Mouse (Mus musculus) limb, embryonic 14.5 days (tissue): Measurements from ENCODE around the gene Mcm6. TPM values are rescaled to one million over a fixed set of nuclear protein-coding genes. Genes with fewer than 3 reads are reported as not detected.

Experiments
- ATAC-seq: fragments of 200-750 bp; cut with Nextera tagmentation; 2 replicates; pipeline ENCODE4 v1.8.0; 2017; ENCODE audit warnings: low read depth, moderate number of reproducible peaks, moderate TSS enrichment; ENCODE audit not compliant: low FRiP score
- DNase-seq: peaks from one replicate; pipeline ENCODE4 v3.0.0-alpha.2; 2015; ENCODE audit warnings: low spot score
- H3K27ac ChIP-seq: fragments of 300-500 bp; sonication (generic); replicated peaks from 2 replicates; pipeline ENCODE4 v1.5.1; 2014; ENCODE audit warnings: low read depth, mild to moderate bottlenecking, low read length, moderate library complexity, mixed read lengths
- H3K27me3 ChIP-seq: fragments of 300-500 bp; sonication (generic); 2 replicates; pipeline ENCODE4 v1.6.1; 2014; ENCODE audit warnings: low read length, mixed read lengths; ENCODE audit not compliant: control insufficient read depth, insufficient read depth
- H3K36me3 ChIP-seq: fragments of 300-500 bp; sonication (generic); 2 replicates; pipeline ENCODE4 v1.6.1; 2014; ENCODE audit warnings: mild to moderate bottlenecking, low read length, moderate library complexity, mixed read lengths; ENCODE audit not compliant: control insufficient read depth, insufficient read depth
- H3K4me1 ChIP-seq: fragments of 300-500 bp; sonication (generic); 2 replicates; pipeline ENCODE4 v1.6.1; 2014; ENCODE audit warnings: antibody characterized with exemption, low read length, mixed read lengths; ENCODE audit not compliant: control insufficient read depth, insufficient read depth
- H3K4me2 ChIP-seq: fragments of 300-500 bp; sonication (generic); replicated peaks from 2 replicates; pipeline ENCODE4 v1.6.1; 2014; ENCODE audit warnings: low read depth, mild to moderate bottlenecking, low read length, moderate library complexity; ENCODE audit not compliant: severe bottlenecking
- H3K4me3 ChIP-seq: fragments of 300-500 bp; sonication (generic); replicated peaks from 2 replicates; pipeline ENCODE4 v1.5.1; 2014; ENCODE audit warnings: low read length
- H3K9ac ChIP-seq: fragments of 300-500 bp; sonication (generic); 2 replicates; pipeline ENCODE4 v1.6.1; 2014; ENCODE audit warnings: mild to moderate bottlenecking, low read depth, low read length, moderate library complexity; ENCODE audit not compliant: severe bottlenecking
- H3K9me3 ChIP-seq: fragments of 300-500 bp; sonication (generic); 2 replicates; pipeline ENCODE4 v1.6.1; 2016; ENCODE audit warnings: low read length; ENCODE audit not compliant: control insufficient read depth
- POLR2A ChIP-seq: fragments of 200-500 bp; IDR thresholded peaks from 2 replicates; pipeline ENCODE4 v1.8.0; 2012; ENCODE audit warnings: inconsistent platforms, mild to moderate bottlenecking, moderate library complexity, borderline replicate concordance; ENCODE audit not compliant: insufficient read depth, insufficient read length; ENCODE audit errors: extremely low read depth
- WGBS: fragments of 180-500 bp; shearing (Covaris S2); extraction: QIAGEN DNeasy Blood & Tissue Kit; methylation state at CpG from one replicate; pipeline ENCODE4 v1.1.7; 2014; 5-methylcytosine and 5-hydroxymethylcytosine counted together
- polyA plus RNA-seq, 2 experiments: library from polyadenylated mRNA; depleted of rRNA in 1 of 2; stranded (reverse) in 1 of 2; unstranded in 1 of 2; fragments of >200 nt; fragmentation: Nextera tagmentation in 1 of 2; extraction: Ambion mirVana in 1 of 2; gene quantifications; 2 replicates each; pipeline versions ENCODE4 v1.2.1 to v1.2.3; 2012 to 2014

Gene Mcm6
- polyA plus RNA-seq, 2 experiments, result 124 to 193 TPM

- H3K36me3 ChIP-seq, result peaks cover 38% of the 10 kb centered on the region
- WGBS, result 81% methylated on average over 5 of the region's 5 CpGs
- ATAC-seq, result no peak
Measured at GRCm38 (mm10) chr1:128399941-128400915, 40.8 kb upstream of the Mcm6 start.

GRCm38 (mm10) chr1:128398738-128399445 lies 39.4 kb upstream of the Mcm6 start:
- H3K9ac ChIP-seq, result no peak overlapping the region
- ATAC-seq (no peak), DNase-seq (no peak)
- H3K27me3 ChIP-seq, result no peaks in the 10 kb centered on the region
- no peak overlapping the region for H3K4me3 ChIP-seq
- TF ChIP-seq POLR2A, result no peak
- no peak overlapping the region for H3K4me2 ChIP-seq
- 93% methylated on average over 5 of the region's 5 CpGs for WGBS
- peaks cover 41% of the 10 kb centered on the region for H3K36me3 ChIP-seq
- no peak overlapping the region for H3K27ac ChIP-seq
- no peaks in the 10 kb centered on the region for H3K4me1 ChIP-seq
- no peaks in the 10 kb centered on the region; the same call in 1 of the 2 replicates for H3K9me3 ChIP-seq

More at GRCm38 (mm10) chr1:128399941-128400915, 40.8 kb upstream of the Mcm6 start:
- Histone ChIP-seq H3K4me1 (no peaks in the 10 kb centered on the region), H3K27me3 (no peaks in the 10 kb centered on the region), H3K4me3 (no peak overlapping the region), H3K27ac (no peak overlapping the region), H3K4me2 (no peak overlapping the region), H3K9ac (no peak overlapping the region), H3K9me3 (no peaks in the 10 kb centered on the region; the same call in 1 of the 2 replicates)
- no peak for DNase-seq
- TF ChIP-seq POLR2A, result no peak

GRCm38 (mm10) chr1:128394657-128395056 lies 35.2 kb upstream of the Mcm6 start:
- H3K9ac ChIP-seq, result no peak overlapping the region
- WGBS, result 87% methylated on average over 3 of the region's 3 CpGs
- H3K4me3 ChIP-seq, result no peak overlapping the region
- H3K36me3 ChIP-seq, result peaks cover 34% of the 10 kb centered on the region
- no peak overlapping the region for H3K27ac ChIP-seq
- no peaks in the 10 kb centered on the region for H3K4me1 ChIP-seq
- H3K9me3 ChIP-seq, result no peaks in the 10 kb centered on the region; the same call in 1 of the 2 replicates
- DNase-seq (no peak), ATAC-seq (no peak)
- no peak for TF ChIP-seq POLR2A
- H3K4me2 ChIP-seq, result no peak overlapping the region
- no peaks in the 10 kb centered on the region for H3K27me3 ChIP-seq

GRCm38 (mm10) chr1:128392382-128392781 lies 32.9 kb upstream of the Mcm6 start:
- Histone ChIP-seq H3K27me3 (no peaks in the 10 kb centered on the region), H3K9ac (no peak overlapping the region), H3K4me2 (no peak overlapping the region), H3K4me1 (no peaks in the 10 kb centered on the region), H3K27ac (no peak overlapping the region), H3K9me3 (no peaks in the 10 kb centered on the region; the same call in 1 of the 2 replicates), H3K36me3 (peaks cover 44% of the 10 kb centered on the region), H3K4me3 (no peak overlapping the region)
- 76% methylated on average over 2 of the region's 2 CpGs for WGBS
- no peak for ATAC-seq
- TF ChIP-seq POLR2A, result no peak
- no peak for DNase-seq

GRCm38 (mm10) chr1:128386487-128386886 lies 27.0 kb upstream of the Mcm6 start:
- Histone ChIP-seq H3K27ac (no peak overlapping the region), H3K9me3 (no peaks in the 10 kb centered on the region), H3K9ac (no peak overlapping the region), H3K36me3 (peaks cover 44% of the 10 kb centered on the region), H3K27me3 (no peaks in the 10 kb centered on the region), H3K4me2 (no peak overlapping the region), H3K4me1 (no peaks in the 10 kb centered on the region), H3K4me3 (no peak overlapping the region)
- no peak for DNase-seq
- 91% methylated on average over 7 of the region's 7 CpGs for WGBS
- ATAC-seq, result no peak
- no peak for TF ChIP-seq POLR2A
